17 mouse cellular contexts compared by ENCODE assay signal in the genomic region with DNA sequence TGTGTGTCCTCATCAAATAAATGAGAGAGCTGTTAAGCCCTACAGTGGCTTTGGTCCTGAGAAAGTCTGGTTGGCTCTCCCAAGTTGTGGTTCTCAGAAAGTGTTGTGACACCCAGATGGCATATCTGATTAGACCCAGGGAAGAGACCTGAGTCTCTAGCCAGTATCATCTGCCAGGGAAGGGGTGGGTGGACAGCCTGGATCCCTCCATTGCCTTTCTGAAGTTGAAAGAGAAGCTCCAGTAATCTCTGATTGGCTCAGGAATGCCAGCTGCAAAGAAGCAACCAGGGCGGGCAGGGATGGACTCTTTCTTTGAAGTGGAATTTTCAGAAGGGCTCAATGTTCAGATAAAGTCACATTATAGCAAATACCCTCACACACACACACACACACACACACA.
DNase-seq lines count a peak whose midpoint lies in the region; ATAC-seq and TF ChIP-seq lines count a peak whose summit lies in the region.
"Had no signal": no experiment of that assay in that cellular context is flagged by ENCODE, and none has a peak within 500 bp of the region (broad histone marks: within the 10 kb centered on the region; RNA-seq: fewer than 3 reads in every experiment).

No protein-coding gene starts in this region.

- H3K9ac ChIP-seq in heart, embryonic 15.5 days, result no peak overlapping the region
- H3K9ac ChIP-seq in midbrain, embryonic 13.5 days (replicated peaks), result no peak overlapping the region
- no peak overlapping the region for H3K9ac ChIP-seq in lung, postnatal 0 days (replicated peaks; ENCODE audit: low read depth)
- H3K9ac ChIP-seq: limb, embryonic 15.5 days; liver, embryonic 15.5 days had no signal

- no peaks in the 10 kb centered on the region for H3K36me3 ChIP-seq in heart, embryonic 15.5 days
- H3K36me3 ChIP-seq in embryonic facial prominence, embryonic 10.5 days (replicated peaks), result no peaks in the 10 kb centered on the region
- H3K36me3 ChIP-seq in midbrain, embryonic 13.5 days, result no peaks in the 10 kb centered on the region
- H3K36me3 ChIP-seq in lung, postnatal 0 days (ENCODE audit: insufficient read depth, low read length), result no peaks in the 10 kb centered on the region
- H3K36me3 ChIP-seq: limb, embryonic 15.5 days; liver, embryonic 15.5 days had no signal

- H3K4me1 ChIP-seq in heart, embryonic 15.5 days (replicated peaks), result peaks cover 51% of the 10 kb centered on the region
- peaks cover 40% of the 10 kb centered on the region for H3K4me1 ChIP-seq in embryonic facial prominence, embryonic 10.5 days
- peaks cover 31% of the 10 kb centered on the region for H3K4me1 ChIP-seq in midbrain, embryonic 13.5 days (replicated peaks)
- peaks cover 5% of the 10 kb centered on the region; the same call in 1 of the 2 replicates for H3K4me1 ChIP-seq in lung, postnatal 0 days (ENCODE audit: insufficient read depth, low read depth, low read length)
- H3K4me1 ChIP-seq: liver, embryonic 15.5 days had no signal

- H3K9me3 ChIP-seq in heart, embryonic 15.5 days (replicated peaks), result no peaks in the 10 kb centered on the region
- no peaks in the 10 kb centered on the region for H3K9me3 ChIP-seq in embryonic facial prominence, embryonic 10.5 days
- H3K9me3 ChIP-seq in midbrain, embryonic 13.5 days, result no peaks in the 10 kb centered on the region
- no peaks in the 10 kb centered on the region for H3K9me3 ChIP-seq in lung, postnatal 0 days (ENCODE audit: low read length)
- H3K9me3 ChIP-seq: limb, embryonic 15.5 days; liver, embryonic 15.5 days had no signal

- no peak overlapping the region for H3K4me2 ChIP-seq in heart, embryonic 15.5 days
- 0 out of 2 replicates have a peak overlapping the region, but pooled peaks have one; percentile 21 for H3K4me2 ChIP-seq in midbrain, embryonic 13.5 days (replicated peaks)
- no peak overlapping the region for H3K4me2 ChIP-seq in lung, postnatal 0 days (replicated peaks; ENCODE audit: low read depth, low read length)
- H3K4me2 ChIP-seq: limb, embryonic 15.5 days; liver, embryonic 15.5 days had no signal

- TF ChIP-seq CTCF in gastrocnemius, adult 2 months (IDR thresholded peaks at IDR 0.05), result no peak
- TF ChIP-seq CTCF in lung, postnatal 0 days (IDR thresholded peaks at IDR 0.05), result no peak

- H3K4me3 ChIP-seq in gastrocnemius, adult 2 months, result no peak overlapping the region
- no peak overlapping the region for H3K4me3 ChIP-seq in heart, embryonic 15.5 days
- H3K4me3 ChIP-seq in embryonic facial prominence, embryonic 10.5 days, result no peak overlapping the region
- no peak overlapping the region for H3K4me3 ChIP-seq in midbrain, embryonic 13.5 days (replicated peaks)
- H3K4me3 ChIP-seq in lung, postnatal 0 days (ENCODE audit: low read depth, low read length), result no peak overlapping the region
- H3K4me3 ChIP-seq: limb, embryonic 15.5 days; liver, embryonic 15.5 days had no signal

- TF ChIP-seq EP300 in lung, postnatal 0 days (IDR thresholded peaks at IDR 0.05), result no peak

- ATAC-seq in heart, embryonic 15.5 days (replicated peaks; ENCODE audit: insufficient number of reproducible peaks, insufficient read depth, low FRiP score, low read depth), result no peak
- ATAC-seq in midbrain, embryonic 13.5 days, result peak; percentile 38
- no peak for ATAC-seq in lung, postnatal 0 days

- no peak for DNase-seq in gastrocnemius, adult 2 months
- no peak for DNase-seq in gastrocnemius, postnatal 10 days
- DNase-seq in heart, adult 9 months (ENCODE audit: low spot score in 2 of 2), result no peak
- DNase-seq in embryonic facial prominence, embryonic 10.5 days (ENCODE audit: low spot score), result no peak
- no peak for DNase-seq in thymus, postnatal 4 days
- DNase-seq in lung, postnatal 0 days (ENCODE audit: low spot score), result no peak
- DNase-seq: cerebellum, adult 11-12 months; cerebellum, postnatal 25 days; gastrocnemius, postnatal 25 days; kidney, adult 2 months; kidney, postnatal 25 days had no signal

- intact Hi-C loops in gastrocnemius, adult 2 months (cut with DNase I), result loop anchor here (5.0 to 10.0 kb wide), 2 partner anchors 46 to 688 kb away; no protein-coding TSS in a partner anchor

- H3K27me3 ChIP-seq in heart, embryonic 15.5 days, result no peaks in the 10 kb centered on the region
- no peaks in the 10 kb centered on the region for H3K27me3 ChIP-seq in embryonic facial prominence, embryonic 10.5 days (replicated peaks; ENCODE audit: low read depth, poor library complexity, severe bottlenecking)
- 0 out of 2 replicates have a peak, but pooled peaks cover 5% of the 10 kb centered on the region for H3K27me3 ChIP-seq in midbrain, embryonic 13.5 days
- H3K27me3 ChIP-seq in lung, postnatal 0 days (replicated peaks; ENCODE audit: insufficient read depth, low read length), result no peaks in the 10 kb centered on the region
- H3K27me3 ChIP-seq: CH12.LX; limb, embryonic 15.5 days; liver, embryonic 15.5 days had no signal

- H3K27ac ChIP-seq in gastrocnemius, adult 2 months, result peak overlapping the region; percentile 66
- peak overlapping the region; percentile 78 for H3K27ac ChIP-seq in heart, embryonic 15.5 days
- H3K27ac ChIP-seq in embryonic facial prominence, embryonic 10.5 days (replicated peaks), result peak overlapping the region; percentile 10; the same call in 1 of the 2 replicates
- H3K27ac ChIP-seq in midbrain, embryonic 13.5 days, result peak overlapping the region; percentile 55
- no peak overlapping the region for H3K27ac ChIP-seq in lung, postnatal 0 days (ENCODE audit: low read length)
- H3K27ac ChIP-seq: limb, embryonic 15.5 days; liver, embryonic 15.5 days; stomach, postnatal 0 days had no signal

- 40% methylated on average over 1 of the region's 1 CpGs for WGBS in heart, embryonic 15.5 days
- 76% methylated on average over 1 of the region's 1 CpGs for WGBS in embryonic facial prominence, embryonic 10.5 days
- 7% methylated on average over 1 of the region's 1 CpGs for WGBS in midbrain, embryonic 13.5 days
- 33% methylated on average over 1 of the region's 1 CpGs for WGBS in lung, postnatal 0 days
